Mouse (Mus musculus) liver, postnatal 0 days (tissue): ENCODE measurements around the gene Timp3.

Experiments
- CTCF ChIP-seq: sonication (generic); IDR thresholded peaks from 2 replicates; pipeline ENCODE4 v1.5.1; 2016; ENCODE audit warnings: antibody characterized with exemption, low read depth
- EP300 ChIP-seq: IDR thresholded peaks from 2 replicates; pipeline ENCODE4 v1.6.1; 2016; ENCODE audit warnings: antibody characterized with exemption, low read depth, mild to moderate bottlenecking

DNA sequence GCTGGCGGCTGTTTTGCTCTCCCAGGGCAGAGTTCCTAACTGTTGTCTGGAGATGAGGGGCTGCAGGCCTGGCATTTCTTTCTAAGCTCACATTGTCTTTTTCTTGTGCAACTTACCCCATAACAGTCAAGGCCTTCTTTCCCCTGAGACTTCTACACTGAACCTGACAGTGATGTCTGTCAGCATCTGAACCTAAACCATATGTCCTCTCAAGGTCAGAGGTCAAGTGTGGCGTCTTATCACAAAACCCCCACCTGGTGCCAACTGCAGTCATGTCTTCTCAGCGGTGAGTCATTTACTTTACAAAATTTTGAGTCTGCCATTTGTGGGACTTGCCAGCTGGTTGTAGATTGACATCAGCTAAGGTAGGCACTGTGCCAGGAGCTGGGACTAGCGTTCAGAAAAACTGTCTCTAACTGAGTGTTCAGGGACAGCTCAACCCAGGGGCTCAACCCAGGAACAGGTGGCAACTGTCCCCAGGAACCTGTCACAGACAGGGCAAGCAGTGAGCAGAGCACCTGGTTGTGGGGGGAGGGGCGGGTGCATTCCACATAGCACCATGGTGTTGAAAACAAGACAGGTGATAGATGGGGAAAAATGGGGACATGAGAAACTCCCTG lies 87.8 kb downstream of the Timp3 start:
- TF ChIP-seq EP300, result no peak
- no peak for TF ChIP-seq CTCF
